Mouse (Mus musculus) ES-Bruce4 (cell line): Measurements from ENCODE around the gene Gpc6.

Experiments used
- CTCF ChIP-seq: IDR thresholded peaks from one replicate; pipeline ENCODE4 v1.8.1; 2011; ENCODE audit warnings: low read depth, low read length
- EP300 ChIP-seq: IDR thresholded peaks from 2 replicates; pipeline ENCODE4 v1.6.1; 2011; ENCODE audit warnings: low read depth, low read length; ENCODE audit not compliant: insufficient read depth
- POLR2A ChIP-seq: IDR thresholded peaks from one replicate; pipeline ENCODE4 v1.8.1; 2011; ENCODE audit warnings: low read length; ENCODE audit not compliant: insufficient read depth

DNA sequence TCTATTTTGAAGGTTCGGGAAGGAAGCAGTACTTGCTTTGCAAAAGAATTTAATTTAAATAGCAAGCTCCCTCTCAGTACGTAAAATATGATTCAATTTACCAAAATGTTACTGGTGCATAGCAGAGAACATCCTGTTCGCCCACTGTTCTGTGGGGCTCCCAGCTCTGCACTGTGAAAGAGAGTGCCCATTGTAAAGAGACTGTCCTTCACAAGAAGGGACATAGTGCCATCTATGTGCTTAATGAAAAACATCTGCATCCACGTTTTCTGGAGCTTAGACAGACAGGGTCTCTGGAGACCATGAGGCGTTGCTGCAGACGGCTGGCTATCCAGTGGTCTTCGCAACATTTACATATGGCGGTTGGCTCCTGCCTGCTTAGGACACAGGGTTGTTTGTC, 998.6 kb downstream of the Gpc6 start:
- TF ChIP-seq EP300 (no peak), POLR2A (no peak), CTCF (no peak)
